Mouse (Mus musculus): Measurements from ENCODE around the gene Tcf7. TPM values are rescaled to one million over a fixed set of nuclear protein-coding genes. Genes with fewer than 3 reads are reported as not detected.

Tcf7 gene
- polyA plus RNA-seq, 1 experiment = 2,910 TPM

- no peak for TF ChIP-seq POLR2A (IDR thresholded peaks at IDR 0.05; ENCODE audit: control insufficient read depth, extremely low read depth, insufficient read depth, low read length, poor library complexity)
- peak; percentile 55; the same call in 1 of the 2 replicates for TF ChIP-seq CTCF (IDR thresholded peaks at IDR 0.05; ENCODE audit: borderline replicate concordance, control insufficient read depth, extremely low read depth, insufficient read depth, low read length, poor library complexity)
- peaks cover 83% of the 10 kb centered on the region for H3K36me3 ChIP-seq (ENCODE audit: control insufficient read depth, insufficient read depth, low read length)
- H3K4me1 ChIP-seq (replicated peaks; ENCODE audit: control insufficient read depth, insufficient read depth, low read length) = peaks cover 16% of the 10 kb centered on the region
- H3K4me3 ChIP-seq (ENCODE audit: control insufficient read depth, insufficient read depth, low read length) = no peak overlapping the region
- 80% methylated on average over 11 of the region's 11 CpGs for whole genome bisulfite sequencing
- no peaks in the 10 kb centered on the region for H3K27me3 ChIP-seq (ENCODE audit: control insufficient read depth, insufficient read depth, low read length)
- peak overlapping the region; percentile 53 for H3K27ac ChIP-seq (ENCODE audit: control insufficient read depth, insufficient read depth, low read length)
- DNase-seq = peak; percentile 53
These were observed 29.0 kb downstream of the Tcf7 start for GRCm38 (mm10) chr11:52253674-52254375.

- no peak for DNase-seq
- WGBS = 68% methylated on average over 1 of the region's 1 CpGs
- peak overlapping the region; percentile 53; the same call in 1 of the 2 replicates for H3K27ac ChIP-seq (ENCODE audit: control insufficient read depth, insufficient read depth, low read length)
- H3K36me3 ChIP-seq (ENCODE audit: control insufficient read depth, insufficient read depth, low read length) = peaks cover 76% of the 10 kb centered on the region
- no peaks in the 10 kb centered on the region for H3K27me3 ChIP-seq (ENCODE audit: control insufficient read depth, insufficient read depth, low read length)
- H3K4me1 ChIP-seq (replicated peaks; ENCODE audit: control insufficient read depth, insufficient read depth, low read length) = peaks cover 12% of the 10 kb centered on the region
- no peak overlapping the region for H3K4me3 ChIP-seq (ENCODE audit: control insufficient read depth, insufficient read depth, low read length)
- TF ChIP-seq CTCF (IDR thresholded peaks at IDR 0.05; ENCODE audit: borderline replicate concordance, control insufficient read depth, extremely low read depth, insufficient read depth, low read length, poor library complexity) (no peak), POLR2A (IDR thresholded peaks at IDR 0.05; ENCODE audit: control insufficient read depth, extremely low read depth, insufficient read depth, low read length, poor library complexity) (no peak)
These were observed 30.1 kb downstream of the Tcf7 start for GRCm38 (mm10) chr11:52252692-52253091.

- no peak overlapping the region for H3K4me3 ChIP-seq (ENCODE audit: control insufficient read depth, insufficient read depth, low read length)
- H3K27ac ChIP-seq (ENCODE audit: control insufficient read depth, insufficient read depth, low read length) = peak overlapping the region; percentile 24; the same call in 1 of the 2 replicates
- DNase-seq = no peak
- no peak for TF ChIP-seq CTCF (IDR thresholded peaks at IDR 0.05; ENCODE audit: borderline replicate concordance, control insufficient read depth, extremely low read depth, insufficient read depth, low read length, poor library complexity)
- no peak for TF ChIP-seq POLR2A (IDR thresholded peaks at IDR 0.05; ENCODE audit: control insufficient read depth, extremely low read depth, insufficient read depth, low read length, poor library complexity)
- WGBS = 88% methylated on average over 5 of the region's 5 CpGs
- H3K27me3 ChIP-seq (ENCODE audit: control insufficient read depth, insufficient read depth, low read length) = no peaks in the 10 kb centered on the region
- peaks cover 11% of the 10 kb centered on the region for H3K4me1 ChIP-seq (replicated peaks; ENCODE audit: control insufficient read depth, insufficient read depth, low read length)
- peaks cover 75% of the 10 kb centered on the region for H3K36me3 ChIP-seq (ENCODE audit: control insufficient read depth, insufficient read depth, low read length)
These were observed 31.0 kb downstream of the Tcf7 start for GRCm38 (mm10) chr11:52251770-52252169.

- no peak for DNase-seq
- TF ChIP-seq POLR2A (IDR thresholded peaks at IDR 0.05; ENCODE audit: control insufficient read depth, extremely low read depth, insufficient read depth, low read length, poor library complexity) (no peak), CTCF (IDR thresholded peaks at IDR 0.05; ENCODE audit: borderline replicate concordance, control insufficient read depth, extremely low read depth, insufficient read depth, low read length, poor library complexity) (no peak)
- peaks cover 74% of the 10 kb centered on the region for H3K36me3 ChIP-seq (ENCODE audit: control insufficient read depth, insufficient read depth, low read length)
These were observed 33.4 kb downstream of the Tcf7 start for GRCm38 (mm10) chr11:52249452-52249851.

GRCm38 (mm10) chr11:52240898-52241542 is 41.8 kb downstream of the Tcf7 start:
- TF ChIP-seq POLR2A (IDR thresholded peaks at IDR 0.05; ENCODE audit: control insufficient read depth, extremely low read depth, insufficient read depth, low read length, poor library complexity) (no peak), CTCF (IDR thresholded peaks at IDR 0.05; ENCODE audit: borderline replicate concordance, control insufficient read depth, extremely low read depth, insufficient read depth, low read length, poor library complexity) (no peak)
- DNase-seq = no peak
- H3K4me1 ChIP-seq (replicated peaks; ENCODE audit: control insufficient read depth, insufficient read depth, low read length) = no peaks in the 10 kb centered on the region
- peaks cover 66% of the 10 kb centered on the region for H3K36me3 ChIP-seq (ENCODE audit: control insufficient read depth, insufficient read depth, low read length)
- H3K27ac ChIP-seq (ENCODE audit: control insufficient read depth, insufficient read depth, low read length) = no peak overlapping the region
- H3K27me3 ChIP-seq (ENCODE audit: control insufficient read depth, insufficient read depth, low read length) = no peaks in the 10 kb centered on the region
- H3K4me3 ChIP-seq (ENCODE audit: control insufficient read depth, insufficient read depth, low read length) = no peak overlapping the region
- 21% methylated on average over 4 of the region's 4 CpGs for WGBS

More at GRCm38 (mm10) chr11:52249452-52249851, 33.4 kb downstream of the Tcf7 start:
- no peak overlapping the region for H3K4me3 ChIP-seq (ENCODE audit: control insufficient read depth, insufficient read depth, low read length)
- no peaks in the 10 kb centered on the region for H3K27me3 ChIP-seq (ENCODE audit: control insufficient read depth, insufficient read depth, low read length)
- 97% methylated on average over 2 of the region's 2 CpGs for WGBS
- H3K4me1 ChIP-seq (replicated peaks; ENCODE audit: control insufficient read depth, insufficient read depth, low read length) = peaks cover 3% of the 10 kb centered on the region; the same call in 1 of the 2 replicates
- peak overlapping the region; percentile 12; the same call in 1 of the 2 replicates for H3K27ac ChIP-seq (ENCODE audit: control insufficient read depth, insufficient read depth, low read length)

GRCm38 (mm10) chr11:52234509-52234908 is 48.3 kb downstream of the Tcf7 start:
- DNase-seq = no peak
- H3K27ac ChIP-seq (ENCODE audit: control insufficient read depth, insufficient read depth, low read length) = no peak overlapping the region
- TF ChIP-seq CTCF (IDR thresholded peaks at IDR 0.05; ENCODE audit: borderline replicate concordance, control insufficient read depth, extremely low read depth, insufficient read depth, low read length, poor library complexity) (no peak), POLR2A (IDR thresholded peaks at IDR 0.05; ENCODE audit: control insufficient read depth, extremely low read depth, insufficient read depth, low read length, poor library complexity) (no peak)

More at GRCm38 (mm10) chr11:52234509-52234908, 48.3 kb downstream of the Tcf7 start:
- H3K27me3 ChIP-seq (ENCODE audit: control insufficient read depth, insufficient read depth, low read length) = no peaks in the 10 kb centered on the region
- peaks cover 25% of the 10 kb centered on the region for H3K36me3 ChIP-seq (ENCODE audit: control insufficient read depth, insufficient read depth, low read length)
- H3K4me3 ChIP-seq (ENCODE audit: control insufficient read depth, insufficient read depth, low read length) = no peak overlapping the region
- peaks cover 7% of the 10 kb centered on the region; the same call in 1 of the 2 replicates for H3K4me1 ChIP-seq (replicated peaks; ENCODE audit: control insufficient read depth, insufficient read depth, low read length)

Data from thymus, adult 2 months (tissue).